Mouse (Mus musculus) embryonic facial prominence, embryonic 11.5 days (tissue): ENCODE measurements at regions not wholly inside any gene's neighbourhood (a gene's known extent, or its start where the extent isn't known, plus 50 kb on each side); places are given as distances from the start of the nearest gene placed in this dataset.
A peak's percentile ranks its signal among the peaks of the same experiment; 100 is the strongest.

Experiments used
- ATAC-seq: fragments of 200-750 bp; cut with Nextera tagmentation; replicated peaks from 2 replicates; pipeline ENCODE4 v1.8.0; 2017; ENCODE audit warnings: low read depth; ENCODE audit not compliant: insufficient number of reproducible peaks, low FRiP score, low TSS enrichment
- DNase-seq: peaks from one replicate; pipeline ENCODE4 v3.0.0-alpha.2; 2015; ENCODE audit warnings: low spot score
- H3K27ac ChIP-seq: fragments of 300-500 bp; sonication (generic); replicated peaks from 2 replicates; pipeline ENCODE4 v1.5.1; 2014; ENCODE audit warnings: mild to moderate bottlenecking, low read depth, low read length, control low read depth
- H3K27me3 ChIP-seq: fragments of 300-500 bp; sonication (generic); 2 replicates; pipeline ENCODE4 v1.6.1; 2014; ENCODE audit warnings: mild to moderate bottlenecking, low read length, moderate library complexity, mixed read lengths; ENCODE audit not compliant: control insufficient read depth, insufficient read depth
- H3K36me3 ChIP-seq: fragments of 300-500 bp; sonication (generic); replicated peaks from 2 replicates; pipeline ENCODE4 v1.6.1; 2014; ENCODE audit warnings: low read depth, mild to moderate bottlenecking, low read length, moderate library complexity, mixed read lengths; ENCODE audit not compliant: control insufficient read depth, insufficient read depth
- H3K4me1 ChIP-seq: fragments of 300-500 bp; sonication (generic); 2 replicates; pipeline ENCODE4 v1.6.1; 2014; ENCODE audit warnings: low read length, mixed read lengths; ENCODE audit not compliant: control insufficient read depth, insufficient read depth
- H3K4me2 ChIP-seq: fragments of 300-500 bp; sonication (generic); 2 replicates; pipeline ENCODE4 v1.6.1; 2014; ENCODE audit warnings: low read depth, mild to moderate bottlenecking, control low read depth, low read length, moderate library complexity
- H3K4me3 ChIP-seq: fragments of 300-500 bp; sonication (generic); 2 replicates; pipeline ENCODE4 v1.5.1; 2014; ENCODE audit warnings: low read depth, low read length, control low read depth
- H3K9ac ChIP-seq: fragments of 300-500 bp; sonication (generic); replicated peaks from 2 replicates; pipeline ENCODE4 v1.6.1; 2014; ENCODE audit warnings: mild to moderate bottlenecking, control low read depth, low read length
- H3K9me3 ChIP-seq: fragments of 300-500 bp; sonication (generic); replicated peaks from 2 replicates; pipeline ENCODE4 v1.6.1; 2016; ENCODE audit warnings: mild to moderate bottlenecking, low read length, inconsistent platforms, mixed read lengths; ENCODE audit not compliant: control insufficient read depth
- WGBS: fragments of 180-500 bp; shearing (Covaris S2); extraction: QIAGEN DNeasy Blood & Tissue Kit; methylation state at CpG from one replicate; pipeline ENCODE4 v1.1.7; 2014; 5-methylcytosine and 5-hydroxymethylcytosine counted together

DNA sequence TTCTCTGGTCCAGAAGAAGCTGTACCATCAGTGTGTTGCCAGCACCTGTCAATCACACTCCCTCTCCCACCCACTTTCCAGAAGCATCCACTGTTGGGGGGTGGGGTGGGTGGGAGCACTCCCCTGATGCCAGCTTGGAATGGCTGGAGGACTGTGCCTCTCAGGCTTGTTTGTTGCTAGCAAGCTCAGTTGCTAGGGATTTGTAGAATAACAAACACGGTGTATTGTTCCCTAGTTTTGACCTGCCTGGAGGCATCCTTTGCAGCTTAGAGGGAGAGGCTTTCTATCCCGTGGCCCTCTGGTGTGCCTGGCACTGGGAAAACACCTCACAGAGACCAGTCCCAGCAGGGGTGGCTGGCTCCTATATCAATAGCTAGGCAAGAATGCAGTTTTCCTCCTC is 50.1 kb upstream of the Tnrc6c start:
- Histone ChIP-seq H3K4me3 (no peak overlapping the region), H3K9me3 (no peaks in the 10 kb centered on the region), H3K9ac (no peak overlapping the region), H3K27ac (no peak overlapping the region), H3K4me2 (0 out of 2 replicates have a peak overlapping the region, but pooled peaks have one; percentile 5), H3K4me1 (no peaks in the 10 kb centered on the region), H3K27me3 (0 out of 2 replicates have a peak, but pooled peaks cover 5% of the 10 kb centered on the region), H3K36me3 (no peaks in the 10 kb centered on the region)
- ATAC-seq (no peak), DNase-seq (no peak)
- WGBS = 7% methylated on average over 2 of the region's 2 CpGs
